Mouse (Mus musculus) c-Kit-negative CD71-positive TER-119-positive erythroid progenitor cells, embryonic 14.5 days (primary cell): Measurements from ENCODE around the gene Pgs1.

Source experiments
- DNase-seq: peaks from one replicate; pipeline ENCODE4 v3.0.0-alpha.2; 2013; ENCODE audit warnings: low read depth, low spot score

Gene Pgs1

GRCm38 (mm10) chr11:117986126-117987031 lies at the start of gene Pgs1:
Gene Pgs1, plus strand, starts transcription at chr11:117986292.
- DNase-seq = peak; percentile 77

- DNase-seq = no peak
Observed at GRCm38 (mm10) chr11:117939004-117939730, 46.9 kb upstream of the Pgs1 start.

DNA sequence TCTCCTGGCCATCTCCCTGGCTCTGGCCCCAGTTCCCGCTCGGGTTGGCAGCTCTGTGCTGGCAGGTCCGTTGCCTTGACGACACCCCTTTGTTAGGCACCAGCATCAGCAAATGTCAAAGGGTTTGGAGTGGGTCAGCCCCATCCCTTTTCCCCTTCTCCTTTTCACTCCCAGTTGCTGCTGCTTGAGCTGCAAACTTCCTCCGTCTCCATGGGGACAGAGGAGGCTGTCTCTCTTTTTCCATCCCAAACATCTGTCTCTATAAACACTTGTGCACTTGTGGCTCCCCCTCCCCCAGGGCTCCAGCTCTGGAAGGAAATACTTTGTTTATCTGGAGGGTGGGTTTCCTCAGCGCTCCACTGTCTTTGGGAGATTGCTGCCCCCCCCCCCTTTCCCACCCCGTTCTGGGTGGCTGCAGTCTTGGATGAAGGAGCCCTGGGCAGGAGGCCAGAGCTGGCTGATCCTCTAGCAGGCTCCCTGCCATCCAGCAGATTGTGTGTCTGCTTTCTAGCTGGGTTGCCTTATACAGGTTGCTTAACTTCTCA lies 46.3 kb upstream of the Pgs1 start:
- DNase-seq = no peak

DNA sequence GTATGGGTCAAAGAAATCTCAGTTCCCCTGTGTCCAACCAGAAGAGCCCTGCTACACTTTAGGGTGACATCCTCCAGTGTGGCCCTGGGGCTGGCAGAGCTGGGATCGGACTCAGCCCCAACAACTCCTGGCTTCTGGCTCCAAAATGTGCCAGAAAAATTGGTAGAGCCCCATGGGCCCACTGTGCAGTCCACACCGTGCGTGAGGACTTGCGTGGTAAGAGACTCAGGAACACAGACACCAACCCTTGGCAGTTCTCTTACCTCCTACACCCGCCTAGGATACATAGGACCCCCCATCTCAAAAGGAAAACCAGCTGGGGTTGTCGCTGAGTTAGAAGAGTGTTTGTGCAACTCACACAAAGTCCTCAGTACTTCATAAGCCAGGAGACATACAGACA lies 45.2 kb upstream of the Pgs1 start:
- DNase-seq = no peak

GRCm38 (mm10) chr11:117941325-117941834 lies 44.7 kb upstream of the Pgs1 start:
- no peak for DNase-seq

DNA sequence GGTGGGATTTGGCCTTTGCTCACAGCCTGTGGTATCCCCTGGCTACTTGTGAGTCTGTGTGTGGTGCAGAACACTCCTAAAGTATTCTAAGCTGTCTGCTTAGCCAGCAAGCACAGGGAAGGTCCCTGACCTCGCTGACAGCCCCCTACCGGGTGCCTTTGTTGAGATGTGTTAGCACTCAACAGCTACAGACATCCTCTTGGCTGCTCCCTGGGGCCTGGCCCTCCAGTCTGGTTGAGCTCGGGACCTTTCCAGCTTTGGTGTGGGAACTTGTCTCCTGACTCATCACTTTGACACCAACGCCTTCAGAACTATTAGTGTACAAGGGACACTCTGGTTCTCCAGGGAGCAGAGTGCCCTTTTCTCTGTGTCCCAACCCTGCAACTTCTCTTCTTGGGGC lies 44.2 kb upstream of the Pgs1 start:
- DNase-seq = no peak

DNA sequence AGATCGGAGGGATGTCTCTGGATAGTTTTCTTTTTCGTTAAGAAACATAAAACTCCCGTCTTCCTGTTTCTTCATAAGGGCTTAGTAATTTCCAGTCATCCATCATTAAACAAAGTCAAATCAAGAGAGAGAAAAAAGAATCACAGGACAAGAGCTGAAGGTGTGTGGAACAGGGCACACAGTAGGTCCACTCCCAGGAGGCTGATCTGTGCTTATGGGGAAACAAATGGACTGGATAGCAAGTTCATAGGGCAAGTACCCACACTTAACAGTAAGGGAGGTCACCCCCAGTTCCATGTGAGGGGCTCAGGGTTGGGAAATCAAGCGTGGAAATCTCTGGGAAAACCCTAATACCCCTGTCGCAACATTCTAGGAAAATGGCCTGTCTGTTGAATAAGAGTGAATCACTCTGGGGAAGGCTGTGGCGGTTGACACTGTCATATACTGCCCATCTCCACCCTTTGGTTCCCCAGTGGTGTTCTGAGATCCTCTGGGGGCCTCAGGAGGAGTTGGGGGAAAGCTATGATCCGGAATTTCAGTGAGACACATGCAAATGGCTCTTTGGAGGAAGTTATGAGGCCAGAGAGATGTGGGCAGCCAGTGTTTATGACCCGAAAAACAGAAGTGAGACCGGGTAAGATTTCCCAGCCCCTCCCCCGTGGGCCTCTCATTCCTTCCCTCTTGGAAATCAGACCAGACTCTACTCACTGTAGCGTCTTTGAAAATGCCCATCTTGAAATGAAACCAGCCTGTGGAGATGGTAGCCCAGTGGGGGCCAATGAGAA lies 39.7 kb upstream of the Pgs1 start:
- DNase-seq = no peak

GRCm38 (mm10) chr11:117946996-117947419 lies 39.1 kb upstream of the Pgs1 start:
- DNase-seq = no peak

DNA sequence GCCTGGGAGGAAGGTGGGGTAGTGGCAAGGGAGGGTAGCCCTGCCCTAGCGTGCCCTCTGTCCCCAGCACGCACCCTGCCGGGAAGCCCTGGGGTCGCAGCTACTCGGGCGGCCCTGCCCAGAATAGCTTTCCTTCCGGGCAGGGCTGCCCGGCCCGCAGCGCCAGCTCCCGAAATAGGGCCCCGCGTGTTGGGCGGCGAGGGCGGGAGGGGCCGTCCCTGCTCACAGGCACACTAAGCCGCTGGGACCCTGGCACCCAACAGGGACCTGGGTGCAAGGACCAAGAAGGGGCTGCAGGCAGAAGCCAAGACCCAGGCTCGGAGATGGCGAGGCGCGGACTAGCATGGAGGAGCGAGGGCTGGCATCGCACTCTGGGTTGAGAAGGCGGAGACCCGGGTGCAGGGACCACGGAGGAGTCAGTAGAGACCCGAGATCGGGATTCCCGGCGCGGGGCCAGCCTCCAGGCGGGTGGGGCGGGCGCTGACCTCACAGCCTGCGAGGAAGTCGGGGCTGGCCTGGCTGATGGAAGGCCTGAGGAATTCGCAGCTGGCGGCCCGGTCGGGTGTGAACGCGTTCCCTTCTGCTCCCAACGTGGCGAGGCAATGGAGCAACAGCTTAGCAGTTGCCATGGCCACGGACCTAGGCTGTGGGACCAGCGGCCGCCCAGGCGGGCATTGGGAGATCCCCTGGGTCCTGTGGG lies 36.5 kb upstream of the Pgs1 start:
- DNase-seq = no peak

DNA sequence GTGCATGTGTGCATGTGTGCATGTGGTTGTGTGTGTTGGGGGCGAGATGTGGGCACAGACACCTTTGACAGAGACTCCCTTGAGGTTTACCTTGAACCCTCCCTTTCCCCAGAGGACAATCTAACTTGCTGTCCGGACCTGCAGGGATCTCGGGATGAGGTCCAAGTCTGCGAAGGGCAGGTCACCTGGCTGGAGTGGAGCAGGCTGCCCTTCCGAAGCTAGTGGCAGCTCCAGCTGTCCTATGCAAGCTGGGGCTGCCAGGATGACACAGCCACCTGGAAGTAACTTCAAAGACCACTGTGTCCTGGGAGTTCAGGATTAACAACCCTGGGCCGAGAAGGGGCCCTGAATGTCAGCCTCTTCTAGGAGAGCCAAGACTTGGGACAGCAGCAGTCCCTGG lies 34.7 kb upstream of the Pgs1 start:
- DNase-seq = no peak

DNA sequence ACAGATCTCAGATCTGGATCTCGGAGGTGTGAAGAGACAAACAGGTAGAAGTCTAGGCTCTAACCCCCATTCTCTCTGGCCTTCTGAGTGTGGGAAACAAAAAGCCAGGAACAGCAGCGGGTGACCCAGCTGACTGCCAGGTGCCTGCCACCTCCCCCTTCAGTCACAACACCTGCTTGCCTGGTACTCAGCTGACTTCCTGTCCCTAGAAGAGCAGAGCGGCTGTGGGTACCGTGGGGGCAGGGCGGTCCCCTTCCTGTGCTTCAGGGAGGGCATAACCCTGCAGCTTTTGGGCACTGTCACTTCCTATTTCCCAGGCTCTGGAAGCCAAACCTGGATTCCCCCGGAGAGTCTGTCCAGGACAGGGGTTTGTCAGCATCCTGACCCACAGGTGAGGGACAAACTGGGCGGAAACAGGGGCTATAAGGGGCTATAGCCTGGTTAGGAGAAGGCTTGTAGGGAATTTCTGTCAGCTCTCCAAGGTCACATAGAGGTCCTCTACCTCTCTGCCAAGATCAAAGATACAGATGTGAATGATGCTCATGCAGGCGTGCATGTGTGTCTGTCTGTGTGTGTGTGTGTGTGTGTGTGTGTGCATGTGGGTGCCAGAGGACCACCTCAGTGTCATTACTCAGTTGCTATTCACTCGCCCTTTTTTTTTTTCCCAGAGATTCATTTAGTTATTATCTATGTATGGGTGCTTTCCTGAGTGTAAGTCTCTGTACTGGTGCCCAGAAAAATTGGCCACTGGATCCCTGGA lies 33.7 kb upstream of the Pgs1 start:
- no peak for DNase-seq

DNA sequence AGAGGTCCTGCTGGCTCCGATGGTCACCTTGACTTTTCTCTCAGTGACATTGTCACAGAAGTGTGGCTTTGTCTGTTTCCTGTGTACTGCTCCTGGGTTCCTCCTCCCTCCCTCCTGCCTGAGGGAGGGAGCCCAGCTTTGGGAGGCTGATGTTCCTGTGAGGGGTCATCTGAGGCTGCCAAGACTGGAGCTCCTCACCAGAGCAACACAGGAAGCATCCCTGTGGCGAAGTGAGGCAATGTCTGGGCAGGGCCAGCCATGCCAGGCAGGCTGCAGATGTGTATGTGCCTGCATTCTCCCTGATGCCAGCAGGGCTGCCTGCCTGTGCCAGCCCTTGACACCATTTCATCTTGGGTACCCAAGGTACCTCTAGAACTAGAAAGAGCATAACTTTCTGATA lies 32.0 kb upstream of the Pgs1 start:
- DNase-seq = no peak

DNA sequence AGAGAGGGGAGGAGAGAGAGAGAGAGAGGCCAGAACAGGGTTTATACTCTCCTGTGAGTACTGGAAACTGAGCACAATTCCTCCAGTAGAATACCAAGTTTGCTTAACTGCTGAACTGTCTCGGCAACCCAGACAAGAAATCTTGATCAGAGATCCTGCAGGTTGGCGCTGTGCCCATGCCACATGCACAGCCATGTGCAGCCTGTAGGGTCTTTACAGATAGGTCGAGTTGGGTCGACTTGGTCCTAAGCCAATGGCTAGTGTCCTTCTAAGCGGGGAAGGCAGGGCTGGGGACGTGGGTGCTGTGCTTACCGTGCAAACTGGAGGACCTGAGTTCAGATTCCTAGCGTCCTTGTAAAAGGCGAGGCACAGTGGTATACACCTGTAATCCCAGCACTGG lies 31.3 kb upstream of the Pgs1 start:
- no peak for DNase-seq

GRCm38 (mm10) chr11:117955621-117956020 lies 30.5 kb upstream of the Pgs1 start:
- no peak for DNase-seq

GRCm38 (mm10) chr11:117958197-117958596 lies 27.9 kb upstream of the Pgs1 start:
- DNase-seq = no peak

GRCm38 (mm10) chr11:117959166-117959565 lies 26.9 kb upstream of the Pgs1 start:
- no peak for DNase-seq

- DNase-seq = no peak
Observed at GRCm38 (mm10) chr11:117959741-117960381, 26.2 kb upstream of the Pgs1 start.

- no peak for DNase-seq
Observed at GRCm38 (mm10) chr11:117960601-117961000, 25.5 kb upstream of the Pgs1 start.

GRCm38 (mm10) chr11:117962228-117963067 lies 23.6 kb upstream of the Pgs1 start:
- no peak for DNase-seq
